Mouse (Mus musculus) E14TG2a.4 (cell line): Measurements from ENCODE around the gene Tnfaip8l1.

Experiments used
- H3K27me3 ChIP-seq: 2 replicates; pipeline ENCODE4 v1.6.1; 2014; ENCODE audit warnings: low read length, control low read depth; ENCODE audit not compliant: insufficient read depth
- H3K36me3 ChIP-seq: 2 replicates; pipeline ENCODE4 v1.6.1; 2014; ENCODE audit warnings: low read length, control low read depth; ENCODE audit not compliant: insufficient read depth
- H3K4me1 ChIP-seq: replicated peaks from 2 replicates; pipeline ENCODE4 v1.6.1; 2014; ENCODE audit warnings: low read depth, low read length, control low read depth
- H3K4me3 ChIP-seq: replicated peaks from 2 replicates; pipeline ENCODE4 v1.5.1; 2014; ENCODE audit warnings: mild to moderate bottlenecking, low read length
- H3K9me3 ChIP-seq: 2 replicates; pipeline ENCODE4 v1.6.1; 2014; ENCODE audit warnings: low read length, control low read depth
- CTCF ChIP-seq: conservative IDR thresholded peaks from 2 replicates; pipeline ENCODE4 v1.5.1; 2014; ENCODE audit warnings: low read length
- NANOG ChIP-seq: IDR thresholded peaks from 2 replicates; pipeline ENCODE4 v1.6.1; 2014; ENCODE audit warnings: borderline replicate concordance, low read length, mixed read lengths
- POU5F1 ChIP-seq: IDR thresholded peaks from 2 replicates; pipeline ENCODE4 v1.6.1; 2014; ENCODE audit warnings: low read length, borderline replicate concordance

Gene Tnfaip8l1

DNA sequence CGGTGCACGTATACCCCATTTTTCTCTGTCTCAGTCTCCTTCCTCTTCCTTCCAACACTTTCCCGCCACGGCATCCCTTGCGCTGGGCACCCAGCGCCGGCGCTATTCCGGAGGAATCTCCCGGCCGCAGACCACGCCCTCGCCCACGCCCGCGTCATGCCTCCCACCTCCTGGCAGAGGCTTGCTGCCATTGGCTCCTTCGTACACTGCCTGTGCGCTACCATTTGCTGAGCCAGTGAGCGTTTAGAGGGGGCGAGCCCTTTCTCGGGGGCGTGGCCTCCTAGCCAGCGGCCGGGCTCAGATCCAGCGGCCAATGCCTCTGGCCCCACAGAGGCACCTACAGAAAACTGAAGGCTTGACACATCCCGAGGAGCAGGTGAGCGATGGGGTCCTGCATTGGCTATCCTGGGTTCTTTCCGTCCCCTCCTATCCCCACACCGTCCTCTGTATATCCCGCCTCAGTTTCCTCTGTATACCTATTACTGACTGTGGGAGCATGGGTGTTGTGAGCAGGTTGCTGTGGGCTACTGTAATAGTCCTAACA, at the start of gene Tnfaip8l1:
Gene Tnfaip8l1 (plus strand): TSS at position 247 of the 544 bp plus-strand sequence.
- Histone ChIP-seq H3K27me3 (peaks cover 40% of the 10 kb centered on the region), H3K9me3 (no peaks in the 10 kb centered on the region), H3K36me3 (no peaks in the 10 kb centered on the region), H3K4me3 (peak within 1 kb of the TSS; percentile 78), H3K4me1 (peaks cover 41% of the 10 kb centered on the region)
- TF ChIP-seq POU5F1 (no peak), CTCF (no peak), NANOG (no peak)

DNA sequence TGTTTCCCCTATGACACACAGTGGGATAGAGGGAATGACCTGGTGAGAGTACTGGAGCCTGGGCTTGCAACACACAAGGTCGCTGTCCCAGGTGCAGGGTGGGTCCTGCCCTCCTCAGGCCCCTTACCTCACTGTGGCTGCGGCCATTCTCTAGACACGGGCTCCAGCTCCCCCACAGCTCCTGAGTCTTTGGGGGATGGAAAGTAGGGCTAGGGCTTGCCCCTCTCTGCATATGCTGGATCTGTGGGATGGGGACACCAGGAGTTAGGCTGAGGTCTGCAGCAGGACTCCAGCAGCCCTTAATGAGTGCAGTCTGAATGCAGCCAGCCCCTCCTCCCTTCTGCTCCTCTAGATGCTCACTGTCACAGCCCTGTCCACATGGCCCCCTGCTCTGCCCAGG, 49.5 kb upstream of the Tnfaip8l1 start:
- Histone ChIP-seq H3K27me3 (peaks cover 18% of the 10 kb centered on the region), H3K4me1 (peaks cover 44% of the 10 kb centered on the region), H3K9me3 (no peaks in the 10 kb centered on the region), H3K36me3 (no peaks in the 10 kb centered on the region), H3K4me3 (no peak overlapping the region)
- TF ChIP-seq NANOG (no peak), CTCF (no peak), POU5F1 (no peak)

DNA sequence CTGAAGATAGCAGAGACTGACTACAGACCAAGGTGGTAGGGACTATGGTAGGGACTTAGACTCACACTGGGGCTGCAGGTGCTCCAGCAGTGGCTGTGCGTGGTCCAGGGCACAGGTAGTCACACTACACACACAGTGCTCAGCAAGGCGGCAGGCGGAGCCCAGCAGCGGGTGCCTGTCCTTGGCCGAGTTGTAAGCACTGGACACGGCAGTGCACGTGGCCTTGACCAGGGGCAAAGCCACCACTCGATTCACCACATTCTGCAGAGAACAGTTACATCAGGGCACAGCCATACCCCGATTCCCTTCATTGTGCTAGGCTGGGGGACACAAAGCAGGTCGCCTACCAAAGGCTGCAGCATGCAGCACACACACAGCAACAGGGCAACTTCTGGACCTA, 46.1 kb upstream of the Tnfaip8l1 start:
- no peak overlapping the region for H3K4me3 ChIP-seq
- no peaks in the 10 kb centered on the region for H3K36me3 ChIP-seq
- TF ChIP-seq NANOG, result no peak
- no peak for TF ChIP-seq POU5F1
- TF ChIP-seq CTCF, result no peak
- H3K27me3 ChIP-seq, result peaks cover 47% of the 10 kb centered on the region
- no peaks in the 10 kb centered on the region for H3K9me3 ChIP-seq
- H3K4me1 ChIP-seq, result peaks cover 61% of the 10 kb centered on the region

DNA sequence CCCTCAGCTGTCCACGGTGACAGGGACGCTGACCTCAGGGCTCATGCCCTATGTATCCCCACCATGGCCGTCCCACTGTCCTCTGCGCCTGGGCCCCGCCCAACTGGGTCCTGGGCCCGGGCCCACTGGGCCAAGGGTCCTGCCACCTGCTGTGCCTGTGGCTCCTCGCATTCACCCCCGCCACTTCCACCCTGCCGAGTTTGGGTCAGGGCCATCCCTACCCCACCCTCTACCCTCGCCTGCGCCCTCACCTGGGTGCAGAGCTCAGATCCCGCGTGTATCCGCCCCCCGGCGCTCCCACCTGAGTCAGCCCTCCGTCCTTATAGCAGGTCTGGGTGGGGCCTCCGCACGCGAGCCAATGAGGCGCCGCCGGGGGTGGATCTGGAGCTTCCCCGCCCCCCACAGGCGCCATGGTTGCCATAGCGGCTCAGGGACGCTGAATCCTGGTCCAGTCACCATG, 45.0 kb upstream of the Tnfaip8l1 start, which contains the start of gene Plin5:
Gene Plin5 (minus strand): TSS at position 346 of the 460 bp plus-strand sequence.
- TF ChIP-seq POU5F1 (no peak), CTCF (no peak), NANOG (no peak)
- H3K27me3 ChIP-seq, result peaks cover 58% of the 10 kb centered on the region

GRCm38 (mm10) chr17:56119431-56119830, 42.8 kb upstream of the Tnfaip8l1 start:
- peak overlapping the region; percentile 78 for H3K4me3 ChIP-seq
- no peak for TF ChIP-seq POU5F1
- TF ChIP-seq NANOG, result no peak
- no peak for TF ChIP-seq CTCF
- peaks cover 10% of the 10 kb centered on the region for H3K9me3 ChIP-seq
- H3K36me3 ChIP-seq, result no peaks in the 10 kb centered on the region
- H3K4me1 ChIP-seq, result peaks cover 46% of the 10 kb centered on the region
- peaks cover 79% of the 10 kb centered on the region for H3K27me3 ChIP-seq

More for the DNA sequence above, 45.0 kb upstream of the Tnfaip8l1 start, which contains the start of gene Plin5:
- Histone ChIP-seq H3K4me1 (peaks cover 57% of the 10 kb centered on the region), H3K36me3 (no peaks in the 10 kb centered on the region), H3K9me3 (peaks cover 3% of the 10 kb centered on the region), H3K4me3 (peak within 1 kb of the TSS; percentile 85)

- peak overlapping the region; percentile 78 for H3K4me3 ChIP-seq
- peaks cover 10% of the 10 kb centered on the region for H3K9me3 ChIP-seq
- H3K27me3 ChIP-seq, result peaks cover 80% of the 10 kb centered on the region
- TF ChIP-seq NANOG (no peak), POU5F1 (no peak), CTCF (no peak)
- H3K36me3 ChIP-seq, result no peaks in the 10 kb centered on the region
- H3K4me1 ChIP-seq, result peaks cover 49% of the 10 kb centered on the region
These were observed 42.0 kb upstream of the Tnfaip8l1 start for GRCm38 (mm10) chr17:56119981-56120880.

DNA sequence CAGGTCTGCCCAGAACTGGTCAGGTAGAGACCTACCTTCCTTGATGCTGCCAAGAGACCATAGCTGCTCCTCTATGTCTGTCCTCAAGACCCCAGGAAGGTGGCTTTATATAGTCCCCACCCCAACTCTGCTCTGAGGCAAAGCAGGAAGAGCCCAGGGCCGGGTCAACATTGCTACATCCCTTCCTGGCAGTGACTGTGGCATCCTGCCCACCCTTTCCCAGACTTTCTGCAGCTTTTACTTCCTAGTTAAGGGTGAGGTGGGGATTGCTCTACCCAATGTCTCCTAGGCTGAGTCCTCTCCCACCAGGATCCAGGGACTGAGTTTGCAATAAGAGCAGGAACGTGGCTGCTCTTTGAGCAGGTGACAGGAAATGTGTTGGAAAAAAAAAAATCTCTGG, 40.5 kb upstream of the Tnfaip8l1 start, which contains the start of gene Lrg1:
Gene Lrg1 (minus strand): TSS at position 176 of the 400 bp plus-strand sequence.
- H3K36me3 ChIP-seq, result no peaks in the 10 kb centered on the region
- peaks cover 47% of the 10 kb centered on the region for H3K4me1 ChIP-seq
- H3K27me3 ChIP-seq, result peaks cover 77% of the 10 kb centered on the region
- peak within 1 kb of the TSS; percentile 78 for H3K4me3 ChIP-seq
- TF ChIP-seq POU5F1 (no peak), CTCF (no peak), NANOG (no peak)
- peaks cover 10% of the 10 kb centered on the region for H3K9me3 ChIP-seq

- Histone ChIP-seq H3K4me3 (peak overlapping the region; percentile 80), H3K27me3 (peaks cover 81% of the 10 kb centered on the region), H3K9me3 (peaks cover 10% of the 10 kb centered on the region), H3K36me3 (no peaks in the 10 kb centered on the region), H3K4me1 (peaks cover 37% of the 10 kb centered on the region)
- TF ChIP-seq POU5F1 (no peak), NANOG (no peak), CTCF (no peak)
These were observed 39.1 kb upstream of the Tnfaip8l1 start for GRCm38 (mm10) chr17:56123161-56123560.
